Mouse (Mus musculus): ENCODE data around the gene Perp. TPM values are rescaled to one million over a fixed set of nuclear protein-coding genes. Genes with fewer than 3 reads are reported as not detected.

Gene Perp
- total RNA-seq, 1 experiment from 2014 or later = 14.3 TPM

Other genes with a start within 250 kb of the Perp start
- gene Arfgef3, start 101.1 kb upstream of the Perp start, total RNA-seq (2017) = 0.10 to 0.11 TPM in 2 of 3 replicates, not detected in the other
- gene Gm4922, start 58.2 kb upstream of the Perp start, total RNA-seq (2017) = not detected in 3 replicates
- gene Tnfaip3, start 170.6 kb downstream of the Perp start, total RNA-seq (2017) = 303 to 429 TPM (median 333 TPM) in 3 replicates